Mouse (Mus musculus) lung, embryonic 16.5 days (tissue): ENCODE results near the gene Klk5. TPM values are rescaled to one million over a fixed set of nuclear protein-coding genes. Genes with fewer than 3 reads are reported as not detected.

ENCODE experiments used
- ATAC-seq: fragments of 200-750 bp; cut with Nextera tagmentation; 2 replicates; pipeline ENCODE4 v1.8.0; 2017; ENCODE audit warnings: low read depth, mild to moderate bottlenecking, moderate library complexity
- H3K27ac ChIP-seq: fragments of 300-500 bp; sonication (generic); 2 replicates; pipeline ENCODE4 v1.5.1; 2014; ENCODE audit warnings: mild to moderate bottlenecking, control low read depth, low read length
- H3K27me3 ChIP-seq: fragments of 300-500 bp; sonication (generic); 2 replicates; pipeline ENCODE4 v1.6.1; 2014; ENCODE audit warnings: low read depth, low read length, mixed read lengths; ENCODE audit not compliant: control insufficient read depth, insufficient read depth
- H3K36me3 ChIP-seq: fragments of 300-500 bp; sonication (generic); 2 replicates; pipeline ENCODE4 v1.6.1; 2014; ENCODE audit warnings: low read length; ENCODE audit not compliant: control insufficient read depth, insufficient read depth
- H3K4me1 ChIP-seq: fragments of 300-500 bp; sonication (generic); replicated peaks from 2 replicates; pipeline ENCODE4 v1.6.1; 2014; ENCODE audit warnings: low read length, mixed read lengths; ENCODE audit not compliant: control insufficient read depth, insufficient read depth
- H3K4me2 ChIP-seq: fragments of 300-500 bp; sonication (generic); 2 replicates; pipeline ENCODE4 v1.6.1; 2014; ENCODE audit warnings: low read depth, low read length, control low read depth
- H3K4me3 ChIP-seq: fragments of 300-500 bp; sonication (generic); 2 replicates; pipeline ENCODE4 v1.5.1; 2014; ENCODE audit warnings: mild to moderate bottlenecking, low read length, control low read depth
- H3K9ac ChIP-seq: fragments of 300-500 bp; sonication (generic); 2 replicates; pipeline ENCODE4 v1.6.1; 2014; ENCODE audit warnings: low read length, control low read depth
- H3K9me3 ChIP-seq: fragments of 300-500 bp; sonication (generic); 2 replicates; pipeline ENCODE4 v1.6.1; 2016; ENCODE audit warnings: low read length; ENCODE audit not compliant: control insufficient read depth
- WGBS: fragments of 180-500 bp; shearing (Covaris S2); extraction: QIAGEN DNeasy Blood & Tissue Kit; methylation state at CpG from one replicate; pipeline ENCODE4 v1.1.7; 2014; 5-methylcytosine and 5-hydroxymethylcytosine counted together
- polyA plus RNA-seq: library from polyadenylated mRNA; unstranded; fragments of >200 nt; fragmentation: Nextera tagmentation; extraction: Ambion mirVana; gene quantifications from 2 replicates; pipeline ENCODE4 v1.2.1, GENCODE M21; 2015

Klk5 gene
- polyA plus RNA-seq, 1 experiment from 2014 or later: not detected

- no peak overlapping the region for H3K27ac ChIP-seq
- H3K9ac ChIP-seq: no peak overlapping the region
- no peaks in the 10 kb centered on the region for H3K36me3 ChIP-seq
- ATAC-seq: no peak
- WGBS: 93% methylated on average over 12 of the region's 12 CpGs
- no peak overlapping the region for H3K4me3 ChIP-seq
- no peaks in the 10 kb centered on the region for H3K4me1 ChIP-seq
- H3K4me2 ChIP-seq: no peak overlapping the region
- no peaks in the 10 kb centered on the region for H3K27me3 ChIP-seq
- H3K9me3 ChIP-seq: no peaks in the 10 kb centered on the region
Observed at GRCm38 (mm10) chr7:43857501-43857900, 15.7 kb downstream of the Klk5 start.

GRCm38 (mm10) chr7:43860411-43860810 is 18.6 kb downstream of the Klk5 start:
- Histone ChIP-seq H3K9ac (no peak overlapping the region), H3K4me3 (no peak overlapping the region), H3K36me3 (no peaks in the 10 kb centered on the region), H3K27ac (no peak overlapping the region), H3K4me1 (no peaks in the 10 kb centered on the region), H3K27me3 (no peaks in the 10 kb centered on the region), H3K9me3 (no peaks in the 10 kb centered on the region), H3K4me2 (no peak overlapping the region)
- ATAC-seq: no peak
- 79% methylated on average over 8 of the region's 8 CpGs for WGBS

GRCm38 (mm10) chr7:43873237-43873636 is 31.5 kb downstream of the Klk5 start:
- no peaks in the 10 kb centered on the region for H3K4me1 ChIP-seq
- H3K9me3 ChIP-seq: no peaks in the 10 kb centered on the region
- no peak overlapping the region for H3K4me3 ChIP-seq
- H3K27me3 ChIP-seq: no peaks in the 10 kb centered on the region
- H3K36me3 ChIP-seq: no peaks in the 10 kb centered on the region
- no peak overlapping the region for H3K9ac ChIP-seq
- 7% methylated on average over 10 of the region's 10 CpGs for WGBS
- no peak overlapping the region for H3K4me2 ChIP-seq
- no peak overlapping the region for H3K27ac ChIP-seq
- no peak for ATAC-seq

- H3K36me3 ChIP-seq: no peaks in the 10 kb centered on the region
- no peaks in the 10 kb centered on the region for H3K4me1 ChIP-seq
- WGBS: 73% methylated on average over 3 of the region's 3 CpGs
- no peak overlapping the region for H3K27ac ChIP-seq
- no peak overlapping the region for H3K4me3 ChIP-seq
- no peaks in the 10 kb centered on the region for H3K27me3 ChIP-seq
- ATAC-seq: no peak
- H3K4me2 ChIP-seq: no peak overlapping the region
- no peaks in the 10 kb centered on the region for H3K9me3 ChIP-seq
- H3K9ac ChIP-seq: no peak overlapping the region
Observed at GRCm38 (mm10) chr7:43873674-43874073, 31.9 kb downstream of the Klk5 start.

- Histone ChIP-seq H3K4me2 (no peak overlapping the region), H3K36me3 (no peaks in the 10 kb centered on the region), H3K27me3 (no peaks in the 10 kb centered on the region), H3K27ac (no peak overlapping the region), H3K9me3 (no peaks in the 10 kb centered on the region), H3K4me3 (no peak overlapping the region), H3K4me1 (no peaks in the 10 kb centered on the region), H3K9ac (no peak overlapping the region)
- WGBS: 82% methylated on average over 6 of the region's 6 CpGs
- ATAC-seq: no peak
Observed at GRCm38 (mm10) chr7:43874868-43875375, 33.2 kb downstream of the Klk5 start.

- H3K9ac ChIP-seq: no peak overlapping the region
- ATAC-seq: peak; percentile 73
- no peak overlapping the region for H3K4me2 ChIP-seq
- H3K36me3 ChIP-seq: no peaks in the 10 kb centered on the region
- H3K4me3 ChIP-seq: no peak overlapping the region
- H3K27ac ChIP-seq: no peak overlapping the region
- H3K27me3 ChIP-seq: no peaks in the 10 kb centered on the region
- H3K9me3 ChIP-seq: no peaks in the 10 kb centered on the region
- no peaks in the 10 kb centered on the region for H3K4me1 ChIP-seq
- WGBS: 45% methylated on average over 4 of the region's 4 CpGs
Observed at GRCm38 (mm10) chr7:43876444-43876843, 34.7 kb downstream of the Klk5 start.

GRCm38 (mm10) chr7:43878281-43878680 is 36.5 kb downstream of the Klk5 start:
- 39% methylated on average over 1 of the region's 1 CpGs for WGBS
- H3K36me3 ChIP-seq: no peaks in the 10 kb centered on the region
- H3K9me3 ChIP-seq: no peaks in the 10 kb centered on the region
- no peaks in the 10 kb centered on the region for H3K27me3 ChIP-seq
- H3K9ac ChIP-seq: no peak overlapping the region
- no peak overlapping the region for H3K4me2 ChIP-seq
- no peak overlapping the region for H3K4me3 ChIP-seq
- ATAC-seq: no peak
- H3K27ac ChIP-seq: no peak overlapping the region
- H3K4me1 ChIP-seq: no peaks in the 10 kb centered on the region

- Histone ChIP-seq H3K9me3 (no peaks in the 10 kb centered on the region), H3K36me3 (no peaks in the 10 kb centered on the region), H3K27me3 (no peaks in the 10 kb centered on the region), H3K27ac (no peak within 1 kb of the TSS), H3K9ac (no peak within 1 kb of the TSS), H3K4me2 (no peak within 1 kb of the TSS), H3K4me1 (no peaks in the 10 kb centered on the region), H3K4me3 (no peak within 1 kb of the TSS)
- 15% methylated on average over 3 of the region's 3 CpGs for WGBS
- no peak for ATAC-seq
Observed at GRCm38 (mm10) chr7:43880912-43881311, 39.1 kb downstream of the Klk5 start, which contains the start of gene Klk4. Gene Klk4, plus strand, starts transcription at chr7:43881160.

GRCm38 (mm10) chr7:43882346-43882745 is 40.6 kb downstream of the Klk5 start:
- ATAC-seq: no peak
- Histone ChIP-seq H3K36me3 (no peaks in the 10 kb centered on the region), H3K27ac (no peak overlapping the region), H3K4me3 (no peak overlapping the region), H3K27me3 (no peaks in the 10 kb centered on the region), H3K4me2 (no peak overlapping the region), H3K9me3 (no peaks in the 10 kb centered on the region), H3K9ac (no peak overlapping the region), H3K4me1 (no peaks in the 10 kb centered on the region)
- 21% methylated on average over 4 of the region's 4 CpGs for WGBS

GRCm38 (mm10) chr7:43882811-43883210 is 41.0 kb downstream of the Klk5 start:
- WGBS: 23% methylated on average over 4 of the region's 4 CpGs
- Histone ChIP-seq H3K36me3 (no peaks in the 10 kb centered on the region), H3K9me3 (no peaks in the 10 kb centered on the region), H3K4me1 (no peaks in the 10 kb centered on the region), H3K4me2 (no peak overlapping the region), H3K27ac (no peak overlapping the region), H3K27me3 (no peaks in the 10 kb centered on the region), H3K4me3 (no peak overlapping the region), H3K9ac (no peak overlapping the region)
- no peak for ATAC-seq
